Mouse (Mus musculus) bone marrow, adult 2 months (tissue): ENCODE data around the gene 1520401A03Rik.

Experiments
- CTCF ChIP-seq: fragments of 200-500 bp; IDR thresholded peaks from 2 replicates; pipeline ENCODE4 v1.5.1; 2011; ENCODE audit warnings: low read length, control low read depth; ENCODE audit not compliant: control insufficient read depth, insufficient read depth
- POLR2A ChIP-seq: fragments of 200-500 bp; IDR thresholded peaks from 2 replicates; pipeline ENCODE4 v1.6.1; 2011; ENCODE audit warnings: low read depth, mild to moderate bottlenecking, control low read depth, low read length, borderline replicate concordance; ENCODE audit not compliant: control insufficient read depth

DNA sequence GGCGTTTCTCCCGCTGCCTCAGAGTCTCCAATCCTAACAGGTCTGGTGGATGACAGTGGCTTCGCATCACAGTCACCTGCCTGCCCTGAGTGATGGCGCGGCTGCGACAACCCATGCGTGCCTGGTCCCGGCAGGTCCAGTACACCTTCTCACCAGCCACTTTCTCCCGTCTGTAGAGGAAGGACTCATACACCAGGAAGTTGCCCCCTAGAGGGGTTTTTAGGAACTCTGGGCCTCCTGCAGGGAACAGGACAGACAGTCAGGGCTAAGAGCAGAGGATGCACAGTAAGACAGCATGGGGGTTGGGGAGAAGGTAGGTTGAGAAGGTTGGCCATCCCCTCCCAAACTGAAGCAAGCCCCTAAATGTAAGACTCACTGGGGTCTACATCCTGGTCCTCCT, 37.6 kb upstream of the 1520401A03Rik start:
- TF ChIP-seq POLR2A (no peak), CTCF (no peak)
